Mouse (Mus musculus) naive thymus-derived CD4-positive, alpha-beta T cell, adult 2 months (primary cell): ENCODE data around the gene Gpr156.

ENCODE experiments used
- DNase-seq: peaks from one replicate; pipeline ENCODE4 v3.0.0-alpha.2; 2011; ENCODE audit warnings: low read depth

Gpr156 gene

GRCm38 (mm10) chr16:37919000-37919399 lies 2.7 kb downstream of the Gpr156 start:
- DNase-seq = no peak

- no peak for DNase-seq
Observed at GRCm38 (mm10) chr16:37920842-37921409, 4.6 kb downstream of the Gpr156 start.

GRCm38 (mm10) chr16:37926087-37926486 lies 9.8 kb downstream of the Gpr156 start:
- no peak for DNase-seq

DNA sequence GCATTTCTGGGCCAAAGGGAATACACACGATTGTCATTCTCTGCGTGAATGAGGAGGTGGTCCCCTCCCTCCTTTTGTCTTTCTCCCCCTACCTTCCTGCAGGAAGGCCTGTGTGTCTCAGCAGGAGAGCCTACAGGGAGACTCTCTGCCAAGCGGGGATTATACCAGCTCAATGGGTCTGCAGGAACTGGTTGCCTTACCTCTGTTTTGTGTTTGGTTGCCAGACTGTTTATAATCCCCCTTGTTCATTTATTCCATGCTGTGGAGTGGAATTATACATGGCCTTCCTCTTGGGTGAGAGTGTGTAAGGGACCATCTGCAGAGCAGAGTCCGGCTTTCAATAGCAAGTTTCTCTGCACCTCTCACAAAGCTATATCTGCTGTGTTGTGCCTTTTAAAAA lies 10.8 kb downstream of the Gpr156 start:
- DNase-seq = no peak

DNA sequence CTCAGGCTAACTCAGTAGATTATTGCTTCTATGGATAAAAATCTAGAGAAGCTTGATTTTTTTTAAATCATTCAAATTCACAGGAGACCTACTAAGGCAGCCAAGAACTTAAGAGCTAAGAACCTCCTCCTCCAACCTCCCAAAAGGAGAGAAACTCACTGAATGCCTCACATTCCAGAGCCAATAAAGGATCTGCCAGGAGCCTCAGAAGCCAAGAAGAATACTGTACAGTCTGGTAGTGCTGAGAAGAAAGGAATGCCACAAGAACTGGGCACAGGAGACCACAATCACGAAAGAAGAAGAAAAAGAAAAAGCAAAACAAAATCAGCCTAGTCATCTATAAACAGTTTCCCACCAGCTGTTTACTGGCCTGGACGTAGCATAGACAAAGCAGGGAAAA lies 12.7 kb downstream of the Gpr156 start:
- DNase-seq = no peak

DNA sequence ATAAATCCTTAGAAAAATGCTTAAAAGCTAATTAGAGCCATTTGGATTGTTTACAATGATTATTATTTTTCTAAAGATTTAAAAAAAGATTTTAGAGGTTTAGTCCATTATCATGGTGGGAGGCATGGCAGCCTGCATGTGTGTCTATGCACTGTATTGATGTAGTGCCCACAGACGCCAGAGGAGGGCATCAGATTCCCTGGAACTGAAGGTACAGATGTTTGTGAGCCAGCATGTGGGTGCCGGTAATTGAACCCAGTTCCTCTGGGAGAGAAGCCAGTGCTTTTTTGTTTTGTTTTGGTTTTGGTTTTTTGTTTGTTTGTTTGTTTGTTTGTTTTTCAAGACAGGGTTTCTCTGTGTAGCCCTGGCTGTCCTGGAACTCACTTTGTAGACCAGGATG lies 13.3 kb downstream of the Gpr156 start:
- no peak for DNase-seq

DNA sequence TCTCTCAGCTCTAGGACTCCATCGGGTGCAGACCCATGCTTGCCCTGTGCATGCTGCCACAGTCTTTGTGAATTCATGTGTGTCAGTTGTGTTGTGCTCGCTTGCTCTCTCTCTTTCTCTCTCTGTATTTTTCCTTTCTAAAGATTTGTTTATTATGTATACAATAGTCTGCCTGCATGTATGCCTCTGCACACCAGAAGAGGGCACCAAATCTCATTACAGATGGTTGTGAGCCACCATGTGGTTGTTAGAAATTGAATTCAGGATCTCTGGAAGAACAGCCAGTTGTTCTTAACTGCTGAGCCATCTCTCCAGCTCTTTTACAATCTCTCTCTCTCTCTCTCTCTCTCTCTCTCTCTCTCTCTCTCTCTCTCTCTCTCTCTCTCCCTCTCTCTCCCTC lies 18.6 kb downstream of the Gpr156 start:
- DNase-seq = no peak

DNA sequence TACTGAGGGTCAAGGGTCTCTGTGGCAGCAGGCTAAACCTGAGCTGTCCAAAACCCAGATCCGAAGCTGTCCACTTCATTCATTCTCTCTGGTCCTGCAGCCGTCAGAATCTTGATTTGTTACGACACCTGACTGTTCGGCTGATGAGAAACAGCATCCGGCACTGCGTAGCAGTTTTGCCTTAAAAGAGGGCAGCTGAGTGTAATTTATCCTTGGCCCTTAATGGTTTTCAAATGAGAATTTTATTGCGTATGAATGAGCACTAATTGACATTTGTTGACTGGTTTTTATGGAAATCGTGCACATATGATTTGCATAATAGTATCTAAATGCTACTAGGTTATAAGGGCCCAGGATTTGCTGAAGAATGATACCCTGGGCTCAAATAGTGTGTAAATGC lies 21.0 kb downstream of the Gpr156 start:
- no peak for DNase-seq

- no peak for DNase-seq
Observed at GRCm38 (mm10) chr16:37938125-37939081, 22.1 kb downstream of the Gpr156 start.

GRCm38 (mm10) chr16:37939082-37939863 lies 23.0 kb downstream of the Gpr156 start:
- DNase-seq = no peak

GRCm38 (mm10) chr16:37940291-37940690 lies 24.0 kb downstream of the Gpr156 start:
- no peak for DNase-seq

- no peak for DNase-seq
Observed at GRCm38 (mm10) chr16:37943701-37944100, 27.4 kb downstream of the Gpr156 start.

DNA sequence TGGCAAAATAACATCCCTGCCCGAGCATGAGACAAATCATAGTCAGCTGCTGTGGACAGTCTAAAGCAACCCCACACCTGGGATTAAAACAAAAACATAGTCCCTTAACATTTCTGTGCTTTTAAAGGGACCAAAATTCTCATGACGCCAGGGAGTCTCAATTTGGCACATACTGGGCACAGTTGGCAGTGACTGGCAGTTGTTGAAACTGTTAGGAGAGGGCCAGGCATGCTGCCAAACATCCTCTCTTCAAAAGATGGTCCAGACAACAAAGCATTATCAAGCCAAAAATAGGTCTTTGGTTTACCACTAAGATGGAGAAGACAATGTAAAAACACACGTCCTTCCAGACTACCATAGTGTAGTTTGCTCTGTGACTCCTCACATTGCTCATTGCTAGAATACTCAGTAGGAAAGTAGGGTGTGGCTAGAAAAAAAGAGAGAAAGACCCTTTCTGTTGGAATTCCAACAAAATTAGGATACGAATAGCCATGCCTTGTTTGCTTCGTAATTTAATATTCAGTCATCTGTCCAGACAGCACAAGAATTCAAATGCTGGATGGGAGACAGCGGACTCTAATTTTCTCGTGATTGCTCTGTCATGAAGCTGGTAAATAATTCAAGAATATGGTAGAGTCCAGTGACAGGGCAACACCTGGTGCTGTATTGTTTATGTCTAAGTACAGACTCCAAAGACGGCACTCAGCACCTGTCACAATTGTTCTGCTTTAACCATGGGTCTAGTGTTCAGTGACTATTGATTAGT lies 28.9 kb downstream of the Gpr156 start:
- DNase-seq = no peak

GRCm38 (mm10) chr16:37947160-37947559 lies 30.9 kb downstream of the Gpr156 start:
- peak; percentile 44 for DNase-seq

- no peak for DNase-seq
Observed at GRCm38 (mm10) chr16:37948365-37948764, 32.1 kb downstream of the Gpr156 start.

DNA sequence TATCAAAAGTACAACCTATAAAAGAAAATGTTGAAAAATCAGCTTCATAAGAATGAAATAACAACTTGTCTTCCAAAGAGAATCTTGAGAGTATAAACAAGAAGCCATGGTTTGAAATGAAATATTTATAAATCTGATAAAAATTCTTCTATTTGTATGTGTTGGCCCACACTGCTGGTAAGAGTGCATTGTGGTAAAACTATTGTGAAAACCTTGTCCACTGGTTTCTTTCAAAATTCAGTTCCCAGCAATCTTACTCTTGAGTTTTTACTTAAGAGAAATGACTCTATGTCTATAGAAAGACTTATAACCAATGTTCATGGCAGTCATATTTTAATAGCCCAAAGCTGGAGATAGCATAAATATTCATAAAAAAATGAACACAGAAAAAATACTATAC lies 34.9 kb downstream of the Gpr156 start:
- no peak for DNase-seq

DNA sequence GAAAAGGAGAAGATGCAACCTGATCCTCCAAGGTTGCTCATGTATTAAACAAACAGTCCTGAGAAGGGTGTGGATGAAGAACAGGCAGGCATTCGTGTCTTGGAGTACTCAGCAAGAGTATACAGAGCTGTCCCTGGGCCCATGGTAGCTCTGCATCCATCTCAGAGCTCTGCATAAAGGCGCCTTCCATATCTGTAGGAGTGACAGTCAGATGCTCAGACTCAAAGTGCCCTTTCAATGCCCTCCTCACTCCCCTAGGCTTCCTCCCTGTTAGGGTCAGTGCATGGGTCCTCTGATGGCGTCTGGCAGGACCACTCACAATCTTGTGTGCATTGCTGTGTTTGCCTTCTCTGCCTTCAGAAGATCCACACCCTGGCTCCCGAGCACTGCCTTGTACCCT lies 36.9 kb downstream of the Gpr156 start:
- DNase-seq = no peak

DNA sequence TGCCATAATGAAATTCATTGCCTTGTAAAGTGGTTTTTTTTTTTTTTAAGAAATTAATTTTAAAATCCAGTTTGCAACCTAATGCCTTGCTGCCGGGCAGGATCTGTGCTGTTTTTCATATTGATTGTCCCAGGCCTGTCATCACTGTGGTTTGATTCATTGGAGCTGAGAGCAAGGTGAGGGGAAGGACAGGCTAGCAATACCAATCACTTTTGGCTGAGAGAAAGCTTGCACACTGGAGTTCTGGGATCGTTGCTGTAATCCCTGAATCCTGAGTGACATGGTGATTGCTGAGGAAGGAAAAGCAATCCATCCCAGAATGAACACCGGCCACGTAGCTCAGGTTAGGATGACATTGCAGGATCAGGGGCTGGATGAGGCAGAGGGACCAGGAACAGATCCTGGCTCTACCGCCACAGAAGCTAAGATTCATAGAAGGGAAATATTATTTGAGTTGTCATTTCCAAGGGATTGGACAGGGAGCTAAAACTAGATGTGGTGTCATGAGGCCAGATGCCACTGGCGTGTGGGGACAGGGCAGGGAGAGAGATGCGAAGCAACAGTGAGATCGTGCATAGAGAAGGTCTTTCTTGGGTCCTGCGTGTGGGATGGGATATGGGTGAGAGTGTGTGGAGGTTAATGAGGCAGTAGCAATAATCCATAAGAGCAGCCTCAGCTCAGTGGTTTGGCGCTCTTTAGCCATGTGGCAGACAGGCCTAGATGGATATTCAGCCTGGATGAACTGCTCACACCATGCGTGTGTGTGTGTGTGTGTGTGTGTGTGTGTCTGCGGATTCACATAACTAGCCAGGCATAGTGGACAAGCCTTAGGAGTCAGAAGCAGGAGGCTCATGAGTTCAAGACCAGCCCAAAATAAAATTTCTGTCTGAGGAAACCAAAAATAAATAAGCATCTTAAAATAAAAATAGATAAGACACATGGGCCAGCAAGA lies 38.0 kb downstream of the Gpr156 start:
- no peak for DNase-seq

- no peak for DNase-seq
Observed at GRCm38 (mm10) chr16:37955336-37955917, 39.1 kb downstream of the Gpr156 start.

DNA sequence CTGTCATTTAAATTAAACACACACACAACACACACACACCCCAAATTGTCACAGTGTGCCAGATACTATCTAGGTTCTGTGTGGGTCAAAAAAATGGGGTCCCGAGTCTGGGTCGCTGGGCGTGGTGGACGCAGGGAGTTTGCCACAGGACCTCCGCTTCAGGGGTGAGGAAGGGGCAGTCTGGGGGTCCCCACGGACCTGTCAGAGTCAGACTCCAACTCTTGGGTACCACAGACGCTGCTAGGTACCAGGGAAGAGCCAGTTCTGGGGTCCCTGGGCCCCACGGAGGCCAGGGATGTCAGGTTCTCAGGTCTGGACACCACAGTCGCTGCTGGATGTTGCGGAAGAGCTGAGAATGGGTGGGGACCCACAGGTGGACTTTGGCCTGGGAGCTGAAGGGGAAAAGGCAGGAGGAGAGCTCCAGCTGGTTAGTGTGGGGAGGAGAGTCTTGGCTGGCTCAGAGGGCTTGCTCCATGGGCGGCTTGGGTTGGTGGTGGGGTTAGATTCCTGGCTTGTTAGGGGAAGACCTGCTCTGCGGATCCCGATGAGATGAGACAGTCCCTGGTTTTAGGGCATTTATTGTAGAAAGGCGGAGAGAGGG lies 39.9 kb downstream of the Gpr156 start:
- DNase-seq = no peak
